Mouse (Mus musculus) liver, embryonic 12.5 days (tissue): Measurements from ENCODE around the gene Prkca. TPM values are rescaled to one million over a fixed set of nuclear protein-coding genes. Genes with fewer than 3 reads are reported as not detected.
A peak's percentile ranks its signal among the peaks of the same experiment; 100 is the strongest.

Experiments used
- ATAC-seq: fragments of 200-750 bp; cut with Nextera tagmentation; 2 replicates; pipeline ENCODE4 v1.8.0; 2017; ENCODE audit warnings: moderate number of reproducible peaks, mild to moderate bottlenecking, moderate library complexity
- H3K27ac ChIP-seq: fragments of 300-500 bp; sonication (generic); 2 replicates; pipeline ENCODE4 v1.5.1; 2016; ENCODE audit warnings: mild to moderate bottlenecking
- H3K27me3 ChIP-seq: fragments of 300-500 bp; sonication (generic); replicated peaks from 2 replicates; pipeline ENCODE4 v1.6.1; 2016; ENCODE audit warnings: mild to moderate bottlenecking, moderate library complexity
- H3K36me3 ChIP-seq: fragments of 300-500 bp; sonication (generic); 2 replicates; pipeline ENCODE4 v1.6.1; 2016; ENCODE audit warnings: mild to moderate bottlenecking, moderate library complexity
- H3K4me1 ChIP-seq: fragments of 300-500 bp; sonication (generic); 2 replicates; pipeline ENCODE4 v1.6.1; 2016
- H3K4me2 ChIP-seq: fragments of 300-500 bp; sonication (generic); 2 replicates; pipeline ENCODE4 v1.6.1; 2016; ENCODE audit warnings: mild to moderate bottlenecking, moderate library complexity
- H3K4me3 ChIP-seq: fragments of 300-500 bp; sonication (generic); 2 replicates; pipeline ENCODE4 v1.5.1; 2016; ENCODE audit warnings: mild to moderate bottlenecking, moderate library complexity
- H3K9ac ChIP-seq: fragments of 300-500 bp; sonication (generic); 2 replicates; pipeline ENCODE4 v1.6.1; 2016; ENCODE audit warnings: mild to moderate bottlenecking, moderate library complexity
- H3K9me3 ChIP-seq: fragments of 300-500 bp; sonication (generic); replicated peaks from 2 replicates; pipeline ENCODE4 v1.6.1; 2016; ENCODE audit warnings: mild to moderate bottlenecking, moderate library complexity
- WGBS: fragments of 180-500 bp; shearing (Covaris S2); methylation state at CpG from one replicate; pipeline ENCODE4 v1.1.7; 2016; ENCODE audit not compliant: insufficient replicate concordance; 5-methylcytosine and 5-hydroxymethylcytosine counted together
- polyA plus RNA-seq: library from polyadenylated mRNA; unstranded; fragments of >200 nt; fragmentation: Nextera tagmentation; extraction: Ambion mirVana; gene quantifications from 2 replicates; pipeline ENCODE4 v1.2.1, GENCODE M21; 2016

Gene Prkca
- polyA plus RNA-seq, 1 experiment from 2014 or later: 7.5 TPM

GRCm38 (mm10) chr11:108334658-108335057, 9.1 kb downstream of the Prkca start:
- Histone ChIP-seq H3K36me3 (no peaks in the 10 kb centered on the region), H3K9me3 (no peaks in the 10 kb centered on the region), H3K4me1 (no peaks in the 10 kb centered on the region), H3K27ac (no peak overlapping the region), H3K9ac (no peak overlapping the region), H3K4me2 (no peak overlapping the region), H3K4me3 (no peak overlapping the region), H3K27me3 (no peaks in the 10 kb centered on the region)
- ATAC-seq: no peak
- WGBS: 48% methylated on average over 3 of the region's 3 CpGs

GRCm38 (mm10) chr11:108333583-108334379, 9.9 kb downstream of the Prkca start:
- H3K9ac ChIP-seq: no peak overlapping the region
- no peak overlapping the region for H3K4me3 ChIP-seq
- no peaks in the 10 kb centered on the region for H3K4me1 ChIP-seq
- no peak overlapping the region for H3K4me2 ChIP-seq
- H3K36me3 ChIP-seq: no peaks in the 10 kb centered on the region
- WGBS: 64% methylated on average over 8 of the region's 8 CpGs
- no peak for ATAC-seq
- no peaks in the 10 kb centered on the region for H3K9me3 ChIP-seq
- H3K27ac ChIP-seq: no peak overlapping the region
- no peaks in the 10 kb centered on the region for H3K27me3 ChIP-seq

GRCm38 (mm10) chr11:108333006-108333405, 10.7 kb downstream of the Prkca start:
- no peaks in the 10 kb centered on the region for H3K36me3 ChIP-seq
- no peak overlapping the region for H3K9ac ChIP-seq
- no peaks in the 10 kb centered on the region for H3K27me3 ChIP-seq
- H3K27ac ChIP-seq: no peak overlapping the region
- no peaks in the 10 kb centered on the region for H3K4me1 ChIP-seq
- no peaks in the 10 kb centered on the region for H3K9me3 ChIP-seq
- ATAC-seq: no peak
- H3K4me3 ChIP-seq: no peak overlapping the region
- 67% methylated on average over 5 of the region's 5 CpGs for WGBS
- H3K4me2 ChIP-seq: no peak overlapping the region

DNA sequence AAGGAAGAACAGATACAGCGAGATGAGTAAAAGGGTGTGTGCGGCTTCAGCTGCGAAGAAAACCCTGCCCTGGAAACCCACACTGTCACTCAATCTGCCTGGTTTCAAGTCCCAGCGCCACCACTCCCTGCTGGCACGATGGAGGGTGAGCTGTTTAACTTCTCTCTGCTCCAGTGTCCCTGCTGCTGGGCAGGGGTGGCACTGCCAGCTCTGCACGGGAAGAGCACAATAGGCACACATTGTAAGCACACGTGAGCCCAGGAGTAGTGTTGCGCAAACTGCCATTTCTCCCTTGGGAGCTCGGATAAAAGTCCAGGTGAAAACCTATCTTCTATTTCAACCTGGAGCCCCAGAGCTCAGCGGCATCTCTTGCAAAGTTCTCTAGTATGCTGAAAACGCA, 12.9 kb downstream of the Prkca start:
- no peaks in the 10 kb centered on the region for H3K36me3 ChIP-seq
- no peak overlapping the region for H3K9ac ChIP-seq
- no peak overlapping the region for H3K27ac ChIP-seq
- no peak overlapping the region for H3K4me3 ChIP-seq
- no peak overlapping the region for H3K4me2 ChIP-seq
- H3K4me1 ChIP-seq: no peaks in the 10 kb centered on the region
- 73% methylated on average over 11 of the region's 11 CpGs for WGBS
- no peak for ATAC-seq
- no peaks in the 10 kb centered on the region for H3K27me3 ChIP-seq
- H3K9me3 ChIP-seq: no peaks in the 10 kb centered on the region

DNA sequence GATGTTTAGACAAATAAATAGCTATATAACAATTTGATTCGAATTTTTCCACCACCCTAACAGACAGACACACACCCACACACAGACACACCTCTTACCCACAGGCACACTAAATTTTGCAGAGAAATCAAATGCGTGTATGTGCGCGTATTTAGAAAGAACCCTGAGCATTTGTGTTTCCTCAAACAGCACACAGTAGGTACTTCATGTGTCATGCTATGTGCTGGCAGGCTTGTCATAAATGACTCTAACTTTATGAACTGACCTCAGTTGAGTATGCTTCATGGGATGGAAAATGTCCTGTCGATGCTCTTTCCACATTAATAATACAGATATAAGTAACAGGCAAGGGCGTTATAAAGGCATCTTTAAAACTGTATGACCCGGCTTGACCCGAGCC, 17.8 kb downstream of the Prkca start:
- Histone ChIP-seq H3K9ac (no peak overlapping the region), H3K4me3 (no peak overlapping the region), H3K9me3 (no peaks in the 10 kb centered on the region), H3K27me3 (no peaks in the 10 kb centered on the region), H3K36me3 (no peaks in the 10 kb centered on the region), H3K27ac (no peak overlapping the region), H3K4me1 (peaks cover 3% of the 10 kb centered on the region; the same call in 1 of the 2 replicates), H3K4me2 (no peak overlapping the region)
- ATAC-seq: no peak
- WGBS: 80% methylated on average over 8 of the region's 8 CpGs

DNA sequence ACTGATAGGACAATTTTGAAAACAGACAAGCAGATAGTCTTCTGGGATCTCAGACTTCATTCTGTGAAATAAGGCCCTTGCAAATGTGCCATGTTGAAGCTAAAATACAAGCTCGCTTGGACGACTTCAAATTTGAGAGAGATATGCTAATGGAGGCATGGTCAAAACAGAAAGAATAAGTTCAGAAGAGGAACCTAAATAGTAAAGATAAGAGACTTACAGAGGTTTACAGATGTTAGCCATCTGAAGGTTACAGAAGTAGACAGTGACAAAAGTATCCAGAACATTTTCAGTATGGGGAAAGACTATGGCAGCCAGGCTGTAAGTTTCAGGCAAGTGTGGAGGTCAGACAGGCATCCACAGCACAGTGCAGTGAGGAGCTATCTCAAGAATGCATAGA, 21.6 kb downstream of the Prkca start:
- no peak for ATAC-seq
- H3K4me3 ChIP-seq: no peak overlapping the region
- H3K36me3 ChIP-seq: no peaks in the 10 kb centered on the region
- no peak overlapping the region for H3K4me2 ChIP-seq
- no peaks in the 10 kb centered on the region for H3K9me3 ChIP-seq
- H3K4me1 ChIP-seq: peaks cover 36% of the 10 kb centered on the region
- 51% methylated on average over 2 of the region's 2 CpGs for WGBS
- no peak overlapping the region for H3K27ac ChIP-seq
- H3K27me3 ChIP-seq: no peaks in the 10 kb centered on the region
- H3K9ac ChIP-seq: no peak overlapping the region

GRCm38 (mm10) chr11:108320561-108320960, 23.2 kb downstream of the Prkca start:
- no peak overlapping the region for H3K9ac ChIP-seq
- H3K4me3 ChIP-seq: no peak overlapping the region
- no peak overlapping the region for H3K27ac ChIP-seq
- WGBS: 23% methylated on average over 7 of the region's 7 CpGs
- no peak for ATAC-seq
- H3K36me3 ChIP-seq: no peaks in the 10 kb centered on the region
- no peak overlapping the region for H3K4me2 ChIP-seq
- peaks cover 36% of the 10 kb centered on the region for H3K4me1 ChIP-seq
- no peaks in the 10 kb centered on the region for H3K27me3 ChIP-seq
- H3K9me3 ChIP-seq: no peaks in the 10 kb centered on the region

- WGBS: 42% methylated on average over 11 of the region's 11 CpGs
- Histone ChIP-seq H3K4me1 (peaks cover 41% of the 10 kb centered on the region), H3K27me3 (no peaks in the 10 kb centered on the region), H3K9me3 (no peaks in the 10 kb centered on the region), H3K9ac (no peak overlapping the region), H3K4me2 (peak overlapping the region; percentile 39), H3K27ac (peak overlapping the region; percentile 65), H3K4me3 (no peak overlapping the region), H3K36me3 (no peaks in the 10 kb centered on the region)
- ATAC-seq: peak; percentile 90
Observed at GRCm38 (mm10) chr11:108319162-108319561, 24.6 kb downstream of the Prkca start.

GRCm38 (mm10) chr11:108317878-108318277, 25.9 kb downstream of the Prkca start:
- 55% methylated on average over 6 of the region's 6 CpGs for WGBS
- H3K27ac ChIP-seq: no peak overlapping the region
- no peak overlapping the region for H3K4me2 ChIP-seq

GRCm38 (mm10) chr11:108315736-108316135, 28.0 kb downstream of the Prkca start:
- Histone ChIP-seq H3K4me3 (no peak overlapping the region), H3K36me3 (no peaks in the 10 kb centered on the region), H3K4me2 (no peak overlapping the region), H3K27ac (no peak overlapping the region), H3K9ac (no peak overlapping the region), H3K4me1 (peaks cover 57% of the 10 kb centered on the region), H3K9me3 (no peaks in the 10 kb centered on the region), H3K27me3 (no peaks in the 10 kb centered on the region)
- ATAC-seq: no peak
- WGBS: 55% methylated on average over 7 of the region's 7 CpGs

More at GRCm38 (mm10) chr11:108317878-108318277, 25.9 kb downstream of the Prkca start:
- no peaks in the 10 kb centered on the region for H3K27me3 ChIP-seq
- no peak overlapping the region for H3K9ac ChIP-seq
- H3K4me1 ChIP-seq: peaks cover 49% of the 10 kb centered on the region
- H3K9me3 ChIP-seq: no peaks in the 10 kb centered on the region
- no peak overlapping the region for H3K4me3 ChIP-seq
- no peaks in the 10 kb centered on the region for H3K36me3 ChIP-seq
- ATAC-seq: no peak

- 43% methylated on average over 5 of the region's 5 CpGs for WGBS
- Histone ChIP-seq H3K9me3 (no peaks in the 10 kb centered on the region), H3K36me3 (no peaks in the 10 kb centered on the region), H3K27ac (no peak overlapping the region), H3K4me1 (peaks cover 28% of the 10 kb centered on the region), H3K4me2 (no peak overlapping the region), H3K27me3 (no peaks in the 10 kb centered on the region), H3K9ac (no peak overlapping the region), H3K4me3 (no peak overlapping the region)
- ATAC-seq: no peak
Observed at GRCm38 (mm10) chr11:108312516-108312915, 31.2 kb downstream of the Prkca start.

GRCm38 (mm10) chr11:108311912-108312311, 31.8 kb downstream of the Prkca start:
- Histone ChIP-seq H3K27me3 (no peaks in the 10 kb centered on the region), H3K4me1 (peaks cover 33% of the 10 kb centered on the region), H3K9me3 (no peaks in the 10 kb centered on the region), H3K9ac (no peak overlapping the region), H3K27ac (no peak overlapping the region), H3K36me3 (no peaks in the 10 kb centered on the region), H3K4me2 (no peak overlapping the region), H3K4me3 (no peak overlapping the region)
- 12% methylated on average over 2 of the region's 2 CpGs for WGBS
- ATAC-seq: no peak

GRCm38 (mm10) chr11:108309791-108310190, 33.9 kb downstream of the Prkca start:
- Histone ChIP-seq H3K4me2 (no peak overlapping the region), H3K36me3 (no peaks in the 10 kb centered on the region), H3K9me3 (no peaks in the 10 kb centered on the region), H3K27me3 (no peaks in the 10 kb centered on the region), H3K4me3 (no peak overlapping the region), H3K9ac (no peak overlapping the region), H3K4me1 (peaks cover 33% of the 10 kb centered on the region), H3K27ac (no peak overlapping the region)
- WGBS: 78% methylated on average over 5 of the region's 5 CpGs
- ATAC-seq: no peak
